26 mouse cellular contexts compared by ENCODE assay signal in the genomic region with DNA sequence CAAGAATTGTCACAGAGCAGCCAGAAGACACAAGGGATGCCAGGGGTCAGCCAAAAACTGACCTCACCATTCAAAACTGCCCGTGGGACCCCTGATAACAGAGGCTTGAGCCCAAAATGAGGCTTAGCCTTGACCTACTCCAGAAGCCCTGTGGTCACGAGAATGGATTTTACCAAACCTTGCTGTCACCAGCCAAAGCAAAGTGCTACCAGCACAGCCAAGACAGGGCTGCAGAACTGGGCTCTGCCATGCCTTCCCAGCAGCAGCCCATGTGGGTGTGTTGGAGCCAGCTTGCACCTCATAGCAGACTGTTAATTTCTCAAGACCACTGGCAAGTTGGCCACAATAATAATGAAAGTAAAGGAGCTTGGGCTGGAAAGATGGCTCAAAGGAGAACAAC.
A peak's percentile ranks its signal among the peaks of the same experiment; 100 is the strongest.
DNase-seq lines count a peak whose midpoint lies in the region; ATAC-seq and TF ChIP-seq lines count a peak whose summit lies in the region.
"Had no signal": no experiment of that assay in that cellular context is flagged by ENCODE, and none has a peak within 500 bp of the region (broad histone marks: within the 10 kb centered on the region; RNA-seq: fewer than 3 reads in every experiment).

No protein-coding gene starts in this region.

- H3K27ac ChIP-seq in forebrain, postnatal 0 days (ENCODE audit: low read depth, low read length) = no peak overlapping the region
- no peak overlapping the region for H3K27ac ChIP-seq in forebrain, embryonic 16.5 days (ENCODE audit: low read length)
- peak overlapping the region; percentile 7; the same call in 1 of the 2 replicates for H3K27ac ChIP-seq in hindbrain, postnatal 0 days
- H3K27ac ChIP-seq in hindbrain, embryonic 16.5 days (ENCODE audit: low read depth, low read length) = no peak overlapping the region
- peak overlapping the region; percentile 31; the same call in 1 of the 2 replicates for H3K27ac ChIP-seq in liver, embryonic 15.5 days (replicated peaks)
- H3K27ac ChIP-seq in liver, postnatal 0 days (ENCODE audit: low read depth) = no peak overlapping the region; the same call in 1 of the 2 replicates
- H3K27ac ChIP-seq: forebrain, embryonic 13.5 days; heart, embryonic 10.5 days; hindbrain, embryonic 10.5 days; hindbrain, embryonic 15.5 days; intestine, embryonic 15.5 days; macrophage; midbrain, embryonic 13.5 days had no signal

- H3K9me3 ChIP-seq in forebrain, postnatal 0 days (ENCODE audit: low read length) = no peaks in the 10 kb centered on the region
- no peaks in the 10 kb centered on the region for H3K9me3 ChIP-seq in forebrain, embryonic 16.5 days (ENCODE audit: control insufficient read depth, low read length)
- H3K9me3 ChIP-seq in hindbrain, postnatal 0 days (ENCODE audit: low read length) = no peaks in the 10 kb centered on the region
- no peaks in the 10 kb centered on the region for H3K9me3 ChIP-seq in hindbrain, embryonic 16.5 days (ENCODE audit: control insufficient read depth, low read length)
- no peaks in the 10 kb centered on the region for H3K9me3 ChIP-seq in liver, embryonic 15.5 days (replicated peaks)
- 0 out of 2 replicates have a peak, but pooled peaks cover 2% of the 10 kb centered on the region for H3K9me3 ChIP-seq in liver, postnatal 0 days (ENCODE audit: low read length)
- H3K9me3 ChIP-seq: forebrain, embryonic 13.5 days; heart, embryonic 10.5 days; hindbrain, embryonic 10.5 days; hindbrain, embryonic 15.5 days; intestine, embryonic 15.5 days; midbrain, embryonic 13.5 days; neural tube, embryonic 15.5 days had no signal

- peak; percentile 27; the same call in 1 of the 2 replicates for ATAC-seq in forebrain, postnatal 0 days
- ATAC-seq in forebrain, embryonic 16.5 days = no peak
- no peak; the same call in 1 of the 2 replicates for ATAC-seq in hindbrain, postnatal 0 days
- no peak; the same call in 1 of the 2 replicates for ATAC-seq in hindbrain, embryonic 16.5 days
- ATAC-seq in liver, embryonic 15.5 days (ENCODE audit: insufficient read depth) = no peak
- no peak for ATAC-seq in liver, postnatal 0 days
- ATAC-seq: activated CD4-positive, CD25-positive, alpha-beta regulatory T cell, adult 4 months; forebrain, embryonic 13.5 days; intestine, embryonic 15.5 days; midbrain, embryonic 13.5 days had no signal

- no peak for DNase-seq in forebrain, postnatal 0 days
- no peak for DNase-seq in hindbrain, postnatal 0 days (ENCODE audit: low spot score)
- DNase-seq in liver, postnatal 0 days = no peak
- DNase-seq in kidney, postnatal 10 days = no peak
- DNase-seq: adrenal gland, adult 2 months; cerebellum, adult 2 months; cerebellum, postnatal 14 days; kidney, adult 2 months; lung, adult 18-20 months; lung, postnatal 10 days; right cerebral cortex, postnatal 25 days; spleen, adult 18-20 months; thymus, postnatal 14 days had no signal

- no peak for TF ChIP-seq EP300 in liver, postnatal 0 days (IDR thresholded peaks at IDR 0.05; ENCODE audit: low read depth)

- no peak overlapping the region for H3K4me3 ChIP-seq in forebrain, postnatal 0 days (ENCODE audit: low read depth, low read length)
- no peak overlapping the region for H3K4me3 ChIP-seq in forebrain, embryonic 16.5 days (replicated peaks; ENCODE audit: low read length)
- no peak overlapping the region for H3K4me3 ChIP-seq in hindbrain, postnatal 0 days (ENCODE audit: low read length)
- no peak overlapping the region for H3K4me3 ChIP-seq in hindbrain, embryonic 16.5 days (ENCODE audit: low read length)
- no peak overlapping the region for H3K4me3 ChIP-seq in liver, embryonic 15.5 days (replicated peaks)
- H3K4me3 ChIP-seq in liver, postnatal 0 days (ENCODE audit: low read depth, low read length) = no peak overlapping the region
- H3K4me3 ChIP-seq: forebrain, embryonic 13.5 days; heart, embryonic 10.5 days; hindbrain, embryonic 10.5 days; hindbrain, embryonic 15.5 days; intestine, embryonic 15.5 days; midbrain, embryonic 13.5 days; neural tube, embryonic 15.5 days had no signal

- H3K9ac ChIP-seq in forebrain, postnatal 0 days = no peak overlapping the region
- no peak overlapping the region for H3K9ac ChIP-seq in forebrain, embryonic 16.5 days (replicated peaks; ENCODE audit: low read depth, low read length)
- no peak overlapping the region for H3K9ac ChIP-seq in hindbrain, postnatal 0 days (replicated peaks; ENCODE audit: low read length)
- H3K9ac ChIP-seq in hindbrain, embryonic 16.5 days (ENCODE audit: low read depth, low read length) = no peak overlapping the region
- no peak overlapping the region for H3K9ac ChIP-seq in liver, embryonic 15.5 days
- no peak overlapping the region for H3K9ac ChIP-seq in liver, postnatal 0 days (replicated peaks)
- H3K9ac ChIP-seq: forebrain, embryonic 13.5 days; hindbrain, embryonic 15.5 days; intestine, embryonic 15.5 days; midbrain, embryonic 13.5 days; neural tube, embryonic 15.5 days had no signal

- no peaks in the 10 kb centered on the region for H3K4me1 ChIP-seq in forebrain, postnatal 0 days (ENCODE audit: insufficient read depth)
- no peaks in the 10 kb centered on the region; the same call in 1 of the 2 replicates for H3K4me1 ChIP-seq in forebrain, embryonic 16.5 days (replicated peaks; ENCODE audit: control insufficient read depth, insufficient read depth, low read length)
- no peaks in the 10 kb centered on the region for H3K4me1 ChIP-seq in hindbrain, postnatal 0 days (ENCODE audit: insufficient read depth, low read length)
- peaks cover 6% of the 10 kb centered on the region; the same call in 1 of the 2 replicates for H3K4me1 ChIP-seq in hindbrain, embryonic 16.5 days (ENCODE audit: control insufficient read depth, insufficient read depth, low read depth, low read length)
- H3K4me1 ChIP-seq in liver, embryonic 15.5 days (replicated peaks) = peaks cover 63% of the 10 kb centered on the region
- peaks cover 43% of the 10 kb centered on the region for H3K4me1 ChIP-seq in liver, postnatal 0 days (ENCODE audit: insufficient read depth)
- H3K4me1 ChIP-seq: forebrain, embryonic 13.5 days; heart, embryonic 10.5 days; intestine, embryonic 15.5 days had no signal

- WGBS in forebrain, postnatal 0 days = 74% methylated on average over 2 of the region's 2 CpGs
- 57% methylated on average over 2 of the region's 2 CpGs for WGBS in forebrain, embryonic 16.5 days
- WGBS in hindbrain, postnatal 0 days = 43% methylated on average over 2 of the region's 2 CpGs
- 66% methylated on average over 2 of the region's 2 CpGs for WGBS in hindbrain, embryonic 16.5 days
- WGBS in liver, embryonic 15.5 days (ENCODE audit: insufficient replicate concordance) = 68% methylated on average over 2 of the region's 2 CpGs
- 76% methylated on average over 2 of the region's 2 CpGs for WGBS in liver, postnatal 0 days (ENCODE audit: insufficient replicate concordance)

- no peaks in the 10 kb centered on the region for H3K27me3 ChIP-seq in forebrain, postnatal 0 days (ENCODE audit: insufficient read depth, low read length)
- H3K27me3 ChIP-seq in forebrain, embryonic 16.5 days (replicated peaks; ENCODE audit: control insufficient read depth, insufficient read depth, low read length) = no peaks in the 10 kb centered on the region
- no peaks in the 10 kb centered on the region for H3K27me3 ChIP-seq in hindbrain, postnatal 0 days (ENCODE audit: insufficient read depth, low read length)
- no peaks in the 10 kb centered on the region for H3K27me3 ChIP-seq in hindbrain, embryonic 16.5 days (replicated peaks; ENCODE audit: control insufficient read depth, insufficient read depth, low read length)
- no peaks in the 10 kb centered on the region for H3K27me3 ChIP-seq in liver, embryonic 15.5 days
- H3K27me3 ChIP-seq in liver, postnatal 0 days (ENCODE audit: insufficient read depth, low read length) = no peaks in the 10 kb centered on the region
- H3K27me3 ChIP-seq: CH12.LX; forebrain, embryonic 13.5 days; hindbrain, embryonic 15.5 days; intestine, embryonic 15.5 days; midbrain, embryonic 13.5 days; neural tube, embryonic 15.5 days had no signal

- no peaks in the 10 kb centered on the region for H3K36me3 ChIP-seq in forebrain, postnatal 0 days (ENCODE audit: insufficient read depth)
- H3K36me3 ChIP-seq in forebrain, embryonic 16.5 days (ENCODE audit: control insufficient read depth, insufficient read depth) = no peaks in the 10 kb centered on the region
- no peaks in the 10 kb centered on the region for H3K36me3 ChIP-seq in hindbrain, postnatal 0 days (ENCODE audit: insufficient read depth, low read length)
- H3K36me3 ChIP-seq in hindbrain, embryonic 16.5 days (ENCODE audit: control insufficient read depth, insufficient read depth, low read length) = peaks cover 7% of the 10 kb centered on the region; the same call in 1 of the 2 replicates
- H3K36me3 ChIP-seq in liver, embryonic 15.5 days (replicated peaks) = peaks cover 54% of the 10 kb centered on the region
- peaks cover 20% of the 10 kb centered on the region for H3K36me3 ChIP-seq in liver, postnatal 0 days (replicated peaks; ENCODE audit: insufficient read depth, low read length)
- H3K36me3 ChIP-seq: hindbrain, embryonic 15.5 days; intestine, embryonic 15.5 days; neural tube, embryonic 15.5 days had no signal

- H3K4me2 ChIP-seq in forebrain, postnatal 0 days (ENCODE audit: low read depth) = no peak overlapping the region
- H3K4me2 ChIP-seq in forebrain, embryonic 16.5 days (ENCODE audit: low read length) = no peak overlapping the region
- H3K4me2 ChIP-seq in hindbrain, postnatal 0 days (ENCODE audit: low read depth, low read length) = no peak overlapping the region
- H3K4me2 ChIP-seq in hindbrain, embryonic 16.5 days (ENCODE audit: low read length) = no peak overlapping the region
- no peak overlapping the region for H3K4me2 ChIP-seq in liver, embryonic 15.5 days
- H3K4me2 ChIP-seq in liver, postnatal 0 days (ENCODE audit: low read depth, low read length) = no peak overlapping the region
- H3K4me2 ChIP-seq: forebrain, embryonic 13.5 days; hindbrain, embryonic 15.5 days; intestine, embryonic 15.5 days; midbrain, embryonic 13.5 days; neural tube, embryonic 15.5 days had no signal

- no peak for TF ChIP-seq CTCF in forebrain, postnatal 0 days (IDR thresholded peaks at IDR 0.05; ENCODE audit: low read depth)
- no peak for TF ChIP-seq CTCF in hindbrain, postnatal 0 days (IDR thresholded peaks at IDR 0.05; ENCODE audit: low read depth)
- TF ChIP-seq CTCF in liver, postnatal 0 days (IDR thresholded peaks at IDR 0.05; ENCODE audit: low read depth) = no peak

Comparison
In these comparisons a context has a peak if more than half of its experiments do, and no peak if none do; other contexts are left out.
1. H3K27ac ChIP-seq: peak in hindbrain, postnatal 0 days (single experiment) and liver, embryonic 15.5 days (single experiment); none in forebrain, postnatal 0 days (single experiment), forebrain, embryonic 16.5 days (single experiment), hindbrain, embryonic 16.5 days (single experiment) and liver, postnatal 0 days (single experiment).